Mouse (Mus musculus): ENCODE measurements around the gene Fkbp10.

Gene Fkbp10

DNA sequence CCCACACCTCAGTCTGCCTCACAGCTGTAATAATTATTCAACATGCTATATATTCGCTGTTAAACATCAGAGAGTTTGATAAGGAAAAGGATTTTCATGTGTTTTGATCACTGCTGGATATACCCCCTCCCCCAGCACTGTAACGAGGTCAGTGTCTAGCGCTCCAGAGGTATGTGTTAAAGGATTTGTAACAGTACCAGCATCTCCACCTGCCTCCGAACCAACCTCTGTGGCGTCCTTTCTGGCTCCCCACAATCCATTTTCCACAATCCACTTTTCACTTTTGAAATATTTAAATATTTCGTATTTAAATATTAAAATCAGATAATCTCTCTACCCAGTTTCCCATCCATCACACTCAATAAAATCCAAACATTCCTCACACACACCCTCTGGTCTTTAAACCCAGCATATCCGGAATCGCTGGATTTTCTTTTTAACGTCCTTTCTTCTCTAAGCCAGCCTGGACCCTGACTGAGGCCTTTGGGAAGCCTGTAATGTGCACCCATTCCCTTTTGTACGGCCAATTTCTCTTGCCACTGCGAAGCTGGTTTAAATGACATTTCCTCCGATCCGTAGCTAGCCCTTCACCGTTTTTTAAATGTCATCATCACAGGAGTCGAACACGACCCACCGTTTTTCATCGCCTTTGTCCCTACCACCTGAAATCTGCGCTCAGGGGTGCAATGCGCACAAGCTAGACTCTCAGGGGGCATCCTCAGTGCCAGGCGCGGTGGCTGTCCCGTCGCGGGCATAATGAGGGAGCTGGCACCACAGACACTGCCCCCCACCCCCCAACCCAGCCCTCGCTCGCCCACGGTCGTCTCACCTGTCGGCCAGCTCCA lies 56.1 kb downstream of the Fkbp10 start:
- peak; percentile 17 for DNase-seq (ENCODE audit: low read depth, low spot score)

- peak; percentile 98 for DNase-seq (ENCODE audit: low read depth, low spot score)
Observed at GRCm38 (mm10) chr11:100472197-100472934, 56.9 kb downstream of the Fkbp10 start, which contains the start of gene Klhl11. TSS of gene Klhl11 (minus strand) at chr11:100472741.

GRCm38 (mm10) chr11:100472935-100473295 lies 57.4 kb downstream of the Fkbp10 start:
- DNase-seq (ENCODE audit: low read depth, low spot score) = no peak

All from mesoderm, embryonic 11.5 days (tissue).